Mouse (Mus musculus) brown adipose tissue, adult 24 weeks (tissue): ENCODE data around the gene Wdr82. TPM values are rescaled to one million over a fixed set of nuclear protein-coding genes. Genes with fewer than 3 reads are reported as not detected.
"Not testable (repeated sequence)": the region's sequence is repeated elsewhere in the genome, so short reads cannot be mapped to it uniquely, and the experiment has no call there.

Experiments used
- H3K27ac ChIP-seq: fragments of 200-500 bp; replicated peaks from 2 replicates; pipeline ENCODE4 v1.5.1; 2012; ENCODE audit warnings: low read depth, mild to moderate bottlenecking, low read length
- H3K4me1 ChIP-seq: fragments of 200-500 bp; 2 replicates; pipeline ENCODE4 v1.6.1; 2012; ENCODE audit warnings: low read length, mixed read lengths; ENCODE audit not compliant: control insufficient read depth, insufficient read depth, insufficient read length
- H3K4me3 ChIP-seq: fragments of 200-500 bp; 2 replicates; pipeline ENCODE4 v1.5.1; 2012; ENCODE audit warnings: low read depth, mild to moderate bottlenecking, low read length, moderate library complexity; ENCODE audit not compliant: insufficient read depth
- polyA plus RNA-seq: library from polyadenylated mRNA; stranded (reverse); fragments of >200 nt; gene quantifications from 2 replicates; pipeline ENCODE4 v1.2.4, GENCODE M21; 2012; ENCODE audit not compliant: missing spikeins, insufficient read depth, insufficient read length

Gene Wdr82
- polyA plus RNA-seq, 1 experiment: 19.7 TPM

DNA sequence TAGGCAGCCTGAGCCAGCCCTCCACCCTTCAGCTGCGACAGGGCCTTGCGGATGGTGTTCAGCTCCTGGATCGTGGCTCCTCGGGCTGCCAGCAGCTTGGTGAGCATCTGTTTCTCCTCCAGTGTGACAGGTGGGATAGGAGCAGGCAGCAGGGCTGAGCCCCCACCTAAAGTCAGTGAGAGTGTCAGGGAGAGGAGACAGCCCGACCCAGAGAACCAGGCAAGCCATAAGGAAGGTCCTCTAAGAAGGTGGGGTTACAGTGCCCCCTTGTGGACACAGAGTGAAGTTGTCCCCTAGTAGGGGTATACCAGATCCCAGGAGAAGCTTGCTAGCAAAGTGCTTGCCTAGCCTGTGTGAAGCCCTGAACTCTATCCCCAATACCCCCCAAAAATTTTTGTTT is 14.3 kb upstream of the Wdr82 start:
- Histone ChIP-seq H3K4me1 (peaks cover 9% of the 10 kb centered on the region; the same call in 1 of the 2 replicates), H3K27ac (no peak overlapping the region), H3K4me3 (no peak overlapping the region)

DNA sequence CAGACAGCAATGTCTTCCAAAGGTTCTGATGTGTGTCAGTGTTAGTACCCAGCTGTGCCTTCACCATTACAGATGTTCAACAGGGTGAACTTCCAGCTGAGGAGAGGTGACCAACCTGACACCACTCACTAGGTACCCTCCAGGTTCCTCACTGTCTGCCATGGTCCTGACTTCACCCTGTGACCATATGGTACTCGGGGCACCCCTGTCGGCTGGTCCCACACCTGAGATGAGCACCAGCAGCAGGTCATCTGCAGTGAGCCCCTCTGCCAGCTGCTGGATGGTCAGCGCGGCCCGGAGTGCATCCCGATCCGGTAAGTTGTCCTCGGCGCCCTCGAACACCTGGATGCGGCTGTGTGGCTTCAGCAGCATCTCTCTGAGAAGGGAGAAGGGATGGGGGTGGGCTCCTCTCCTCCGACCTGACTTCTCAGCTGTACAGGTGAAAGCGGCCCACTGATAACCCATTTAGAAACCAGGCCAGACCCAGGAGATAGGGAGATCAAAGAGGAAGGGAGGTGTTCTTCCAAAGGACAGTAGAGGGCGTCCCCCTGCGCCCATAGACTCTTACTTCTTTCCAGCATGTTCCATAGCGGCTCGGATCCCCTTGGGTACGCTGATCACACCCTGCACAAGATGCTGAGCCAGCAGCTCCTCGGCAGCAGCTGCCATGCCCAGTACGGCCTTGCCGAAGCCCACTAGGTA is 13.7 kb upstream of the Wdr82 start:
- H3K4me3 ChIP-seq: no peak overlapping the region
- no peak overlapping the region for H3K27ac ChIP-seq

GRCm38 (mm10) chr9:106157623-106157925 is 13.2 kb upstream of the Wdr82 start:
- Histone ChIP-seq H3K4me3 (no peak overlapping the region), H3K27ac (no peak overlapping the region), H3K4me1 (peaks cover 9% of the 10 kb centered on the region; the same call in 1 of the 2 replicates)

More for the DNA sequence above, 13.7 kb upstream of the Wdr82 start:
- peaks cover 9% of the 10 kb centered on the region; the same call in 1 of the 2 replicates for H3K4me1 ChIP-seq

DNA sequence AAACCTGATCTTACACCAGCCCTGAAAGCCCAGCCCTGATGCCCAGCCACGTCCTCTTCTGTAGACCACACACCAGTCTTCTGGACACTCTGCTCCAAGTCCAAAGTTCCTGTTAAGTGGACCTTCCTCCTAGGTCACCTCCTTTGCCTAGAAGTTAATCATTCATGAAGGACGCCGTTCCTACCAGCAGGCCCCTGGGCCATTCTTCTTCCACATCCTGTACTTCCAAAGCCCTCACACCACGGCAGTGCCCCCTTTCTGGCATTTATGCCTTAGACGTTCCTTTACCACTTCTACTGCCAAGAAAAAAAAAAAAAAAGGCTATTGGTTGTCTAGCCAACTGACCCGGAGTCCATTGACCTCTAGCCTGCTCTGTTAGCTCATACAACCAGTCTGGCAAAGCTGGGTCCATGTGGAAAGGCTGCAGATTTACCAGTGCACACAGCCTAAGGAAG is 12.7 kb upstream of the Wdr82 start, which contains the start of gene Glyctk:
Gene Glyctk, minus strand, starts transcription at position 102 of the 455 bp plus-strand sequence.
- Histone ChIP-seq H3K4me3 (no peak within 1 kb of the TSS), H3K27ac (peak within 1 kb of the TSS; percentile 82), H3K4me1 (peaks cover 9% of the 10 kb centered on the region; the same call in 1 of the 2 replicates)

DNA sequence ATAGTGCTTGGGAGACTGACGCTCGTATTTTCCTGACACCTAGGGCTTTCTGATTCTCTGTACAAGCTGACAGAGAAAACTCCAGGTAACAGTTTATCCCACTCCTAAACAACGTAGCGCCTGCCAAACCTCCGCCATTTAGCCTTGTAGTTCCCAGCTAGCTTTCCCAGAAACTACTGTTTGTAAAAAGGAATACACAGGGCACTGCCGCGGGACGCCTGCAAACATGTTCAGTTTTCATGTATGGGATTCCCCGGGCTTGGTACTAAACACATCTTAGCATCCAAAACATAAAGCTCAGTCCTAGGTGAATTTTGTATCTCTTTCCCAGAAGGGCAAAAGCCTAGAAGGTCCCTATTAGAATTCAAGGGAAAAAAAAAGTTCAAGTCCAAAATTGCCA is 11.5 kb upstream of the Wdr82 start:
- H3K27ac ChIP-seq: peak overlapping the region; percentile 82; the same call in 1 of the 2 replicates
- peaks cover 9% of the 10 kb centered on the region; the same call in 1 of the 2 replicates for H3K4me1 ChIP-seq
- H3K4me3 ChIP-seq: no peak overlapping the region

- H3K4me3 ChIP-seq: peak overlapping the region; percentile 74
- H3K4me1 ChIP-seq: peaks cover 9% of the 10 kb centered on the region; the same call in 1 of the 2 replicates
- H3K27ac ChIP-seq: peak overlapping the region; percentile 98
Measured at GRCm38 (mm10) chr9:106159784-106160301, 10.9 kb upstream of the Wdr82 start.

DNA sequence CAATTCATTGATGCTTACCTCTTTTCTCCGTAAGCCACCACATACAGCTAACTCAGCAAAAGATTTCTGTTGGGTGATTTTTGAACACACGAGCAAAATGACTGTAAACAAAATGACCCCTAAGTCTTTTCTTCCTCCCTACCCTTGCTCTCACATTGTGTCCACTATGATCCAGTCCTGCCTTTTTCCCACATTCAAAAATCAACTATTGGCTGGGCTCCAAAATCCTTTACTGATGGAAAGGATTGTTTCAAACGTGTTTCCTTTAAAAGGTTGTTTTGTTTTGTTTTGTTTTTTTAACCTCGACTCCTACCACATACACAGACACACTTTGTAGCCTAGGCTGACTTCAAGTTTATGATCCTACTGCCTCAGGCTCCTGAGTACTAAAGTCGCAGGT is 10.3 kb upstream of the Wdr82 start:
- peak overlapping the region; percentile 98 for H3K27ac ChIP-seq

GRCm38 (mm10) chr9:106166709-106167108 is 4.0 kb upstream of the Wdr82 start:
- no peak overlapping the region for H3K27ac ChIP-seq
- H3K4me1 ChIP-seq: no peaks in the 10 kb centered on the region

More for the DNA sequence above, 10.3 kb upstream of the Wdr82 start:
- peaks cover 9% of the 10 kb centered on the region; the same call in 1 of the 2 replicates for H3K4me1 ChIP-seq
- H3K4me3 ChIP-seq: peak overlapping the region; percentile 74

GRCm38 (mm10) chr9:106167241-106167640 is 3.5 kb upstream of the Wdr82 start:
- Histone ChIP-seq H3K4me1 (no peaks in the 10 kb centered on the region), H3K27ac (no peak overlapping the region)

More at GRCm38 (mm10) chr9:106166709-106167108, 4.0 kb upstream of the Wdr82 start:
- no peak overlapping the region for H3K4me3 ChIP-seq

GRCm38 (mm10) chr9:106167703-106168102 is 3.0 kb upstream of the Wdr82 start:
- Histone ChIP-seq H3K27ac (no peak overlapping the region), H3K4me1 (no peaks in the 10 kb centered on the region), H3K4me3 (no peak overlapping the region)

More at GRCm38 (mm10) chr9:106167241-106167640, 3.5 kb upstream of the Wdr82 start:
- H3K4me3 ChIP-seq: no peak overlapping the region

- H3K27ac ChIP-seq, H3K4me3 ChIP-seq, H3K4me1 ChIP-seq: not testable (repeated sequence)
Measured at GRCm38 (mm10) chr9:106169006-106169405, 1.7 kb upstream of the Wdr82 start.

GRCm38 (mm10) chr9:106169917-106170316 is 811 bp upstream of the Wdr82 start:
- Histone ChIP-seq H3K27ac (no peak overlapping the region), H3K4me3 (peak overlapping the region; percentile 65), H3K4me1 (peaks cover 9% of the 10 kb centered on the region)

DNA sequence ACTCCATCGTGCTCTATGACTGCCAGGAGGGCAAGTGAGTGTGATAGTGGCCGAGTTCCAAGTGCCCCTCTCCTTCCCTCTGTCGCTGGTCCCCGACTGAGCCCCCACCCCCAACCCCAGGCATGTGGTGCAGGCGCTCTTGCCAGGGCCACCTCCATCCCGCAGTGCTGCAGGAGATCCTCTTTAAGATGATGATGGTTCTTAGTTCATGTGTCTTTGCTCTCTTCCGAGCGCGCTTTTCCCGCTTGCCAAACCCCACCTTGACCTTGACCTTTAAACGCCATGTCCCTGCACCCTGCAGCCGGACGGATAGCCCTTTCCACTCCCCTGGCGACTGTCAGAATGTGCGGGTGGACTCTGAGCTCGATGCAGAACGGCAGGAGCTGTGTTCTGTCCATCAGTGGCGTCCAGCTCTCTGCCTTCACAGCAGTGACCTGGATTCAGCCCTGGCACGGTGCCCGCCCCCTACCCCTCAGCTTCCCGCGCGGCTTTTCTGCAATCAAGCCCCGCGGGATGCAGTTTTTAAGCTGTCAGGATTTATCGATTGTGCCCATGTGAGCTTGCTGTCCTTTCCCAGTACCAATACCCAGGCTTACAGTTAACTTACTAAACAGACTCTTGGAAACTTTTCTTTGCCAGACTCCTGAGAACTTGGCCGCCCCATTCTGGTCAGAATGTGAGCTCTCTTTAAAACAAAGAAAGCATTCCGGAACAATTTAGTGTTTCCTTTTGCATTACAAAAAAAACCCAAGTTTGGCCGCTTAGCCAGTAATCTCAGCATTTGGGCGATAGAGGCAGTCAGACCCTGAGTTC is 824 bp downstream of the Wdr82 start:
- H3K27ac ChIP-seq: peak overlapping the region; percentile 96
- peak overlapping the region; percentile 94 for H3K4me3 ChIP-seq
- H3K4me1 ChIP-seq: peaks cover 9% of the 10 kb centered on the region

GRCm38 (mm10) chr9:106172527-106172926 is 1.8 kb downstream of the Wdr82 start:
- Histone ChIP-seq H3K27ac (no peak overlapping the region), H3K4me3 (peak overlapping the region; percentile 94; the same call in 1 of the 2 replicates), H3K4me1 (peaks cover 9% of the 10 kb centered on the region)

- Histone ChIP-seq H3K4me1 (peaks cover 9% of the 10 kb centered on the region), H3K4me3 (peak overlapping the region; percentile 36; the same call in 1 of the 2 replicates), H3K27ac (no peak overlapping the region)
Measured at GRCm38 (mm10) chr9:106173363-106173762, 2.6 kb downstream of the Wdr82 start.
